Mouse (Mus musculus): ENCODE measurements at regions not wholly inside any gene's neighbourhood (a gene's known extent, or its start where the extent isn't known, plus 50 kb on each side); places are given as distances from the start of the nearest gene placed in this dataset.
"Not testable (repeated sequence)": the region's sequence is repeated elsewhere in the genome, so short reads cannot be mapped to it uniquely, and the experiment has no call there.

DNA sequence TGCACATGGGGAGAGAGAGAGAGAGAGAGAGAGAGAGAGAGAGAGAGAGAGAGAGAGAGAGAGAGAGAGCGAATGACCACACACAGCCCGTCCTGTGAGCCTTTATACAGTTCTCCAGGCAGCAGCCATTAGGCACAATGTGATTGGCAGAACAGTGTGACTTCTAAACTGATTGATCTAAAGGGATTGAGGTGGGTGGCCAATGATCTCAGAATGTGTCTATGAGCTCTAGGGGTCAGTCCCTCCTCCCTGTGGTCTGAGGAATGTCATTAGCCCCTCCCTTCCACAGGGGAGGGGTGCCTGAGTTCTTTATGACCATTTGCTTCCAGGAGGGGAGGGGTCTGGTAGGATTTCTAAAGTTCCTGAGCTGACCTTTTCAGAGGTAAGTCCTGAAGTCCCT is 62.1 kb downstream of the Duxbl3 start:
- not testable (repeated sequence) for DNase-seq (ENCODE audit: low spot score)

DNA sequence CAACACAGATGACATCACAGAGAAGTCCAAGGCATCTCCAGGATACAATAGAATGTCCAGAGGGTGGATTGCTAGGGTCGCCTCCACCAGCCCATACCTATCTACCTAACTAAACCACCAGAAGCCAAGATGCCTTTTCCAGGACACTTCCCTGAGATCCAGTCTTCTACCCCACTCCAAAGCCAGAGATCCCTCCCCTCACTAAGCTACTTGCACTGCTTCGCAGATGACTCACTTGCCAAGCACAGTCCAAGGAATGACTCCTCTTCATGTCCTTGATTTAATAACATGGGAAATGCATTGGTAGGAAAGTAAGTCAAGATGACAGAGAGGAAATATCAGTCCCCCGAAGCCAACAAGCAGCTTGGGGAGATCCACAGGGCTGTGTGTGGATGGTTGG is 63.0 kb downstream of the Duxbl3 start:
- no peak for DNase-seq (ENCODE audit: low spot score)

DNA sequence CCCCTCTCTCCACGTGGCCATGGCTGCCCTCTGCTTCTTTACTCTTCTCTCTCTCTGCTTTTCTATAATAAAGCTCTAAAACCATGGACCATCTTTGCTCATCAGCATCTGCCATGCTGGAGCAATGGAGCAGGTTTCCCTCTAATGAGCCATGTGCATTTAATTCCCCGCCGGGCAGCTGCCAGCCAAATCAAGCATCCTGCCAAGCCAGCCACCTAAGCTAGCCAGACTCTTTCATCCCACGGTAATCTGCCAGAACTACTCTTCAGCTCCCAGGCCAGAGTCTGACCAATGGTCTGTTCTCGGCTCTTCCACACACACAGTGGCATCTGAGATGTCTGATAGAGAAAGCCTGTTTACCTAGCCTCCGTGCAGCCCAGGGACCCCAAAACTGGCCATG is 70.8 kb downstream of the Duxbl3 start:
- DNase-seq (ENCODE audit: low spot score) = no peak

DNA sequence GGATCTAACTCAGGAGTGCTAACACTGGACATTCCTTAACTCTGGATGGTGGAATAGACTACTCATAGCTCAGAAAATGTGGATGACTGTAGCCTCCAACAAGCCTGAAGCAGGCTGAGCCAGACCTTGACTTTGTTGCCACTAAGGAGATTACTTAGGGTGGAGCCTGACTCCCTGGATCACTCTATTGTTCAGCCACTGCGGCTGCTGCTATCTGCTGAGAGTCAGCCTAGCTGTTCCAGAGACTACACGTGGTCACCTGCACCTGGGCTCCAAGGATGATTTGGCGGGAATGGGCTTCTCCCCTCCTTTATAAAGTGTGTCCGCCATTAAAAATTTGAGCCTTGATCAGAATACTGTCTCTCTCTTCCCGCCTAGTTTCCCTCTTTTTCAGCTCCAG is 83.3 kb downstream of the Duxbl3 start:
- no peak for DNase-seq (ENCODE audit: low spot score)

DNA sequence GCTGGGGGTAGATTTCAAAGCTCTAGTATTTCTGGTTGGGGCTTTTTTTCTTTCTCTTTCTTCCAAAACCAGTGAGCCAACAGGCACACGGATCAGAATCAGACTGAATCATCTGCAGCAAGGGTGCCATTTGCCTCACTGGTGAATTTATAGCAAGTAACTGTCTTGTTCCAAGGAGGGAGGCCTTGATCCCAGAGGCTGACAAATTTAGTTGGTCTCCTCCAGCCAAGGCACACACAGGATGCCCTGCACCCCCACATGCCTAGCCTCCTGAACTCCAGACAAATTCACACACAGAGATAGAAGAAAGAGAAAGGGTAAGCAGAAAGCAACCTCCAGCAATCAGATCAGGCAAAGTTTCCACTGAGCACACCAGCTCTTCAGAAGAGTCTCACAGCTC is 87.5 kb downstream of the Duxbl3 start:
- no peak for DNase-seq (ENCODE audit: low spot score)

DNA sequence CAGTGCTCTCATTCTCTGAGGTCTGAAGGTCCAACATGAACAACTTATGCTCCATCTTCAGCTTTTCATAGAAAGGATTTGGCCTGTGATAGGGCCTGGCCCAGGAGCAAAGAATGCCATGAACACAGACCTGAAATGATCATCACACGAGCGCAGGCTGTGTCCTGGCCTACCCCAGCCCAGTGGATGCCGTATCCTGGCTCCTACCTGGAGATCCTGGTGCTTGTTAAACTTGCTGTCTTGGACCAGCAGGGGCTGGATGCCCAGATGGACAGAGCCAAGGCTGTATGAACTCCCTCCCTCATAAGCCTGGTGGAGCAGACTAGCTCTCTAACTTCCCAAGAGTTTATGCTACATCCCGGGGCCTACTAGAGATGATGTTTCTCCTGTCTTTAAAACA is 89.5 kb downstream of the Duxbl3 start:
- no peak for DNase-seq (ENCODE audit: low spot score)

DNA sequence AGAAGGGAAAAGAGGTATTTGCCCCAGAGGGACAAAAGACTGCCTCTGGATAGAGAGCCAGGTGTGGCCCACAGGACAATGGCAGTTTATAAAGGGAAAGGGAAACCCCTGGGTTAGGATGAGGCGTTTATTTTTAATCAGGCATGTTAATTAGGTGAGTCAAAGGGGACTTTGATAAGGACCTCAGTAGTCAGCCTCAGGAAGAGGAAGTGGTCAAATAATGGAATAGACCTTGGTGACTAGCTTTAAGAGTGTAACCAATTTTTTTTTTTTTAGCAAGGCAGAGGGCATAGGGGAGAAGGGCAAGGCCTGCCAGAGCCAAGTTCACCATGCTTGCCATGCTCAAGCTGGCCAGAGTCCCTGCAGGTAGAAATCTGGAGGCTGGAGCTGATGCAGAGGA is 95.2 kb downstream of the Duxbl3 start:
- no peak for DNase-seq (ENCODE audit: low spot score)

DNA sequence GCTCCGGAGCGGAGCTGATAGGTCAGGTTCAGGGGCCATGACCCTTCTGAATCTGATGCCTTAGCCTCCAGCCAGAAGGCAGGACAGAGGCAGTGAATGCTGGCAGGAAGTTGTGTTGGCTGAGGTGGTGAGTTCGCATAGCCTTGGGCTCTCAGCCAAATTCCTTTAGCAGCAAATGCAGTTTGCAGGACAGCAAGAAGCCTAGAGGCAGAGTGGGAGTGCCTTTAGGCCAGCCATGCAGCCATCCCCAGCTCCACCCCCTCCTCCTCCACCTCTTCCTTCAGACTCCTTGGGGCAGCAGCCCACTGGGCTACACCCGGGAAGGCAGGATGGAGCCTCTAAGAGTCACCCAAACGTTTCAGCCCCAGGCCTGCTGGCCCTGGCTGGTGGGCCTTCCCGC is 99.5 kb downstream of the Duxbl3 start:
- peak; percentile 32 for DNase-seq (ENCODE audit: low spot score)

DNA sequence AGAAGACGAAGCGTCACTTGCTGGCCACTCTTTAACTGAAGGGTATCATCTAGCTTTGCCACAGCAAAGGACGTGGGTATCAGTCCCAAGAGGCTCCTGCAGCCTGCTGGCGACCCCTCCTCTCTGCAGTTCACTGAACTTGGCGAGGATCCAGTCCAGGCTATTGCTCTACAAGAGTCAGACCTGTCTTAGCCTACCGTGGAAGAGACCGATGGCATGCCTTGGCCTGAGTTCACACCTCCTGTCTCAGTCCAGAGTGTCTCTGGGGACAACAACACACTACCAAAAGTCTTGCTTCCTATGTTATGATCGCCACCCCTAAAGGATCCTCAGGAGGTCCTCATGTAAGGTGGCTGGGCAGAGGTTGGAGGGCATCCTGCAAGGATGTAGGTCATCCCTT is 100.2 kb downstream of the Duxbl3 start:
- DNase-seq (ENCODE audit: low spot score) = no peak

DNA sequence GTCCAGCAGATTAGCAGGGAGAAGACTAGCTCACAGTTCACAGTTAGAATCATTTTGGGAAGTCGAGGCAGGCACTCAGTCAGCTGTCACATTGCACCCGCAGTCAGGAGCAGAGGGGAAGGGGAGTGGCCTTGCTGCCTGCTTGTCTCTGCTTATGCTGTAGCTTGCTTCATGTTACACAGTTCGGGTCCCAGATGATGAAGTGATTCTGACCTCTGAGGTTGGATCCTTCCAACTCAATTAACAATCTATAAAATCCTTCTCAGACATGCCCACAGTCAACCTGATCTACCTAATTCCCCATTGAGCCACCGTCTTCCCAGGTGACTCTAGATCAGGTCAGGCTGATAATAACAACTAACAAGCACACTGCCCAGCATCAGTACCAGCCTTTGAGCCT is 102.3 kb downstream of the Duxbl3 start:
- no peak for DNase-seq (ENCODE audit: low spot score)

DNA sequence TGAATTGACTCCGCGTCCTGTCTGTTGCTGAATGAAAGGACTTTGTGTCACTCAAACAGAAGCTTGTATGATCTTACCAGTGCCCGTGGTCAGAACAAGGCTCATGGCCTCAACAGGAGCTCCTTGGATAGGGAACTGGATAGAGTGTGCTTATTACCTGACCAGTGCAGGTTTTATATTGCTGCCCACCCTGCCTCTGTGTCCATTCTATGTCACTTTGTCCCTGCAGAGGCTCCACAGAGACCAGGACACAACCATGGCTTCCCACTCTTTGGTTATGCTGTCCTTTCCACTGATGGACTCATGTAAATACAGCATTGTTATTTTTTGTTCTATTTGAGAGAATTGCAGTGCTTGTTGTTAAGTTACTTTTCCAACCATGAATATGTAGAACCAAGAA is 103.4 kb downstream of the Duxbl3 start:
- no peak for DNase-seq (ENCODE audit: low spot score)
